Mouse (Mus musculus) C2C12 (cell line): Measurements from ENCODE around the gene Gng7.

Experiments
- CTCF ChIP-seq: IDR thresholded peaks from one replicate; pipeline ENCODE4 v1.5.1; 2011; ENCODE audit not compliant: control insufficient read depth, insufficient read depth, insufficient read length
- MAX ChIP-seq: IDR thresholded peaks from one replicate; pipeline ENCODE4 v1.6.1; 2011; ENCODE audit warnings: mild to moderate bottlenecking, control low read depth
- MYOD1 ChIP-seq: IDR thresholded peaks from one replicate; pipeline ENCODE4 v1.6.1; 2011; ENCODE audit warnings: low read depth; ENCODE audit not compliant: control insufficient read depth, insufficient read length
- MYOG ChIP-seq: IDR thresholded peaks from one replicate; pipeline ENCODE4 v1.6.1; 2011; ENCODE audit not compliant: control insufficient read depth, insufficient read length; ENCODE audit errors: extremely low read depth

DNA sequence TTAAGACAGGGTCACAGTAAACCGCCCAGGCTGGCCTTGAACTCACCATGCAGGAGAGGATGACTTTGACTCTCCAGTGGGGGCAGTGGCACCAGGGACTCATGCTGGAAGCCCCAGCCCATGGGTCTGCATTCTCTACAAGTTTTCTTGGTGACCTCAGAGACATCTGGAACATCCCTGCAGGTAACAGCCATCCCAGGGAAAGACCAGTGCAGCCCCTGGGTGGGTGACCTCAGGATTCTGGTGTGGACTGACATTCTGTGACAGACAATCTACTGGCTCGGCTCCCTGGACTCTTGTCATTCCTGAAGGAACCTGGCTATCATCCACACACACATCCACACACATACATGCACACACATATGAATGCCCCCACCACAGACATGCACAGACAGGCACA is 921 bp upstream of the Gng7 start:
- TF ChIP-seq CTCF, result no peak
- no peak for TF ChIP-seq MAX
- TF ChIP-seq MYOD1, result no peak
- TF ChIP-seq MYOG, result no peak
